27 mouse cellular contexts compared by ENCODE assay signal in the genomic region with DNA sequence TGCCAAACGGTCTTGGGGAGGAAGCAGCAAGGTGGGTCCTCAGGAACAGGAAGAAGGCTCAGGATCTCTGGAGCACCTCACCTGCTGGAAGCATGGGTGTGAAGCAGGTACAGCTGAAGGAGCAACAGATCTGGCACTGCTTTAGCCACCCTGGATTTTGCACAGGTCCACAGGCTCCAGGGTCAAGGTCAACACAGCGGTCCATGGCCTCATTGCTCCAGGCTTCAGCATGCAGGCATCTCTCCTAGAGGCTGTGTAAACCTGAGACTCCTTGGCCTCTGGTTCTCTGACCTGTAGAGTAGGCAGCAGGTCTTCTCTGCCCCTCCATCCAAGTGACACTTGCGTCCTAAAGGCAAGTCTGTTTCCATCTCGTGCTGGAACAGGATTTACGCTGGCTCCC.
"Had no signal": no experiment of that assay in that cellular context is flagged by ENCODE, and none has a peak within 500 bp of the region (broad histone marks: within the 10 kb centered on the region; RNA-seq: fewer than 3 reads in every experiment).

No protein-coding gene starts in this region.

- ATAC-seq: hindbrain, postnatal 0 days; intestine, embryonic 16.5 days had no signal

- H3K27me3 ChIP-seq: heart, embryonic 13.5 days; heart, embryonic 15.5 days; hindbrain, embryonic 15.5 days; kidney, embryonic 15.5 days; limb, embryonic 13.5 days; limb, embryonic 15.5 days; liver, embryonic 13.5 days; liver, embryonic 15.5 days had no signal

- H3K4me3 ChIP-seq: heart, adult 2 months; heart, embryonic 13.5 days; heart, embryonic 15.5 days; hindbrain, embryonic 13.5 days; hindbrain, embryonic 15.5 days; kidney, embryonic 15.5 days; limb, embryonic 13.5 days; limb, embryonic 15.5 days; liver, embryonic 13.5 days; liver, embryonic 15.5 days had no signal

- H3K4me2 ChIP-seq: heart, embryonic 11.5 days; heart, embryonic 13.5 days; heart, embryonic 15.5 days; hindbrain, embryonic 13.5 days; hindbrain, embryonic 15.5 days; kidney, embryonic 15.5 days; limb, embryonic 13.5 days; limb, embryonic 15.5 days; liver, embryonic 11.5 days; liver, embryonic 13.5 days; liver, embryonic 15.5 days had no signal

- DNase-seq: gastrocnemius, postnatal 10 days; gastrocnemius, postnatal 36 days; heart, adult 11 months; heart, adult 2 months; heart, postnatal 14 days; heart, postnatal 36 days; kidney, adult 11 months; kidney, adult 2 months; kidney, adult 9 months; kidney, postnatal 14 days; kidney, postnatal 36 days; layer of hippocampus, postnatal 36 days; left cerebral cortex, postnatal 4 days; liver, embryonic 13.5 days had no signal

- H3K9ac ChIP-seq: heart, embryonic 13.5 days; heart, embryonic 15.5 days; hindbrain, embryonic 13.5 days; hindbrain, embryonic 15.5 days; kidney, embryonic 15.5 days; limb, embryonic 13.5 days; limb, embryonic 15.5 days; liver, embryonic 13.5 days; liver, embryonic 15.5 days had no signal

- H3K27ac ChIP-seq: heart, adult 2 months; heart, embryonic 13.5 days; heart, embryonic 15.5 days; hindbrain, embryonic 13.5 days; hindbrain, embryonic 15.5 days; hindbrain, postnatal 0 days; kidney, postnatal 0 days; limb, embryonic 13.5 days; liver, embryonic 13.5 days; liver, embryonic 15.5 days had no signal

- H3K9me3 ChIP-seq: heart, embryonic 13.5 days; heart, embryonic 15.5 days; hindbrain, embryonic 13.5 days; hindbrain, embryonic 15.5 days; kidney, embryonic 15.5 days; limb, embryonic 13.5 days; limb, embryonic 15.5 days; liver, embryonic 13.5 days; liver, embryonic 15.5 days had no signal
